Mouse (Mus musculus) hindbrain, embryonic 10.5 days (tissue): ENCODE results near the gene Clec16a. TPM values are rescaled to one million over a fixed set of nuclear protein-coding genes. Genes with fewer than 3 reads are reported as not detected.

Source experiments
- DNase-seq: peaks from one replicate; pipeline ENCODE4 v3.0.0-alpha.2; 2017; ENCODE audit warnings: low spot score
- H3K27ac ChIP-seq: fragments of 300-500 bp; sonication (generic); 2 replicates; pipeline ENCODE4 v1.5.1; 2016; ENCODE audit warnings: mild to moderate bottlenecking, moderate library complexity
- H3K27me3 ChIP-seq: fragments of 300-500 bp; sonication (generic); 2 replicates; pipeline ENCODE4 v1.6.1; 2016; ENCODE audit warnings: mild to moderate bottlenecking; ENCODE audit not compliant: poor library complexity, insufficient read depth, severe bottlenecking
- H3K36me3 ChIP-seq: fragments of 300-500 bp; sonication (generic); 2 replicates; pipeline ENCODE4 v1.6.1; 2016; ENCODE audit warnings: mild to moderate bottlenecking, moderate library complexity
- H3K4me1 ChIP-seq: fragments of 300-500 bp; sonication (generic); replicated peaks from 2 replicates; pipeline ENCODE4 v1.6.1; 2016; ENCODE audit warnings: mild to moderate bottlenecking
- H3K4me3 ChIP-seq: fragments of 300-500 bp; sonication (generic); 2 replicates; pipeline ENCODE4 v1.5.1; 2016; ENCODE audit warnings: mild to moderate bottlenecking, moderate library complexity
- H3K9me3 ChIP-seq: fragments of 300-500 bp; sonication (generic); 2 replicates; pipeline ENCODE4 v1.6.1; 2016; ENCODE audit warnings: mild to moderate bottlenecking, moderate library complexity
- WGBS: fragments of 180-500 bp; shearing (Covaris S2); methylation state at CpG from one replicate; pipeline ENCODE4 v1.1.7; 2016; 5-methylcytosine and 5-hydroxymethylcytosine counted together
- polyA plus RNA-seq: library from polyadenylated mRNA; unstranded; fragments of >200 nt; fragmentation: Nextera tagmentation; extraction: Ambion mirVana; gene quantifications from 2 replicates; pipeline ENCODE4 v1.2.1, GENCODE M21; 2016

The Clec16a gene
- polyA plus RNA-seq, 1 experiment from 2014 or later: 35.0 TPM

DNA sequence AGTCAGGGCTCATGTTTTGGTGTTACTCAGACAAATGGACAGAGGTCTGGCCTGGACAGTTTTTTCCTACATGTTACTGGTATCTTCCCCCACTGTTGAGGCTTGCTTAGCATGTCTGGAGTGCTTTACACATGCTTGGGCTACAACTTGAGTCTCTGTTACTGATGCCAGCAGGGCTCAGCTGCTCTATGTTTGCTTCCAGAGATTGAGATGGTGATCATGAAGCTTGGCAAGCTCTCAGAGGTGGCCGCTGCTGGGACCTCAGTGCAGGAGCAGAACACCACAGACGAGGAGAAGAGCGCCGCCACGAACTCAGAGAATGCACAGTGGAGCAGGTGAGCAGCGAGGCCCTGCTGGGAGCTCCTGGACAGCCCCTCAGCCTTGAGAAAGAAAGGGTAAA lies 65.7 kb downstream of the Clec16a start:
- H3K4me3 ChIP-seq: no peak overlapping the region
- H3K9me3 ChIP-seq: no peaks in the 10 kb centered on the region
- peaks cover 48% of the 10 kb centered on the region for H3K36me3 ChIP-seq
- 89% methylated on average over 6 of the region's 6 CpGs for WGBS
- no peak for DNase-seq
- H3K27me3 ChIP-seq: no peaks in the 10 kb centered on the region
- no peaks in the 10 kb centered on the region for H3K4me1 ChIP-seq
- no peak overlapping the region for H3K27ac ChIP-seq

DNA sequence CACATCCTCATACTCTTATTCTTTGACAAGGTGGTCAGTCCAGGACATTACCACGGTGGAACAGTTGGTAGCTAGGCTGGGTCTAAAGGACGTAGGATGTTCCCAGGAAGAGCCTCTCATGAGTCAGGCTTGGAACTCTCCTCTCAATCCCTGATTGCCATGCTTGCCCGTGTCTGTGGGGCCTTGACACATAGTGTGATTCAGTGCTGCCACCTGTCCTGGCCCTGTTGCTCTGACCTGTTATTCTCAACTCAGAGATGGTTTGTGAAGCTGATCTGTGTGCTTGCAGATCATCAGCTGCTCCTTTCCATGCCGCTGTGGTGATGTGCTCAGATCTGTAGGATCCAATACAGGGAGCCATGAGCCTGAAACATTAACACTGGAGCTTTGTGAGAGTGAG lies 66.2 kb downstream of the Clec16a start:
- no peaks in the 10 kb centered on the region for H3K9me3 ChIP-seq
- H3K27me3 ChIP-seq: no peaks in the 10 kb centered on the region
- no peak overlapping the region for H3K4me3 ChIP-seq
- DNase-seq: no peak
- H3K36me3 ChIP-seq: peaks cover 50% of the 10 kb centered on the region
- H3K27ac ChIP-seq: no peak overlapping the region
- H3K4me1 ChIP-seq: no peaks in the 10 kb centered on the region
- 86% methylated on average over 4 of the region's 4 CpGs for WGBS

DNA sequence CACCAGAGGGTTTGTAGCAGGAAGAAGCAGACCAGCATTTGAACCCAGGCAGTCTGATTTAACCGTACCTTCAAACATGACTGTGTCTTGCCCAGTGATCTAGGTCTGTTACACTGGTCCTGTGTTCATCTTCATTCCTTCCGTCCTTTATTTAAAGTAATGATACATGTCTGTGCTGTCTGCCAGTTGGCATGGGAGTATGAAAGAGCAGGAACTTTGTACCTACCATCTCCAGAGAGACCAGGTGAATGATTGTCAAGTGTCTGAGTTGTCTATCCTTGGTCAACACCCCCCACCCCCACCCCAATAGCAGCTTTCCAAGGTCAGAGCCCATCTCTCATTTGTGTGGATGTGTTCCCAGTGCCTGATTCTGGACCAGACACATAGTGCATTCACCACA lies 68.9 kb downstream of the Clec16a start:
- 96% methylated on average over 2 of the region's 2 CpGs for WGBS
- DNase-seq: no peak

DNA sequence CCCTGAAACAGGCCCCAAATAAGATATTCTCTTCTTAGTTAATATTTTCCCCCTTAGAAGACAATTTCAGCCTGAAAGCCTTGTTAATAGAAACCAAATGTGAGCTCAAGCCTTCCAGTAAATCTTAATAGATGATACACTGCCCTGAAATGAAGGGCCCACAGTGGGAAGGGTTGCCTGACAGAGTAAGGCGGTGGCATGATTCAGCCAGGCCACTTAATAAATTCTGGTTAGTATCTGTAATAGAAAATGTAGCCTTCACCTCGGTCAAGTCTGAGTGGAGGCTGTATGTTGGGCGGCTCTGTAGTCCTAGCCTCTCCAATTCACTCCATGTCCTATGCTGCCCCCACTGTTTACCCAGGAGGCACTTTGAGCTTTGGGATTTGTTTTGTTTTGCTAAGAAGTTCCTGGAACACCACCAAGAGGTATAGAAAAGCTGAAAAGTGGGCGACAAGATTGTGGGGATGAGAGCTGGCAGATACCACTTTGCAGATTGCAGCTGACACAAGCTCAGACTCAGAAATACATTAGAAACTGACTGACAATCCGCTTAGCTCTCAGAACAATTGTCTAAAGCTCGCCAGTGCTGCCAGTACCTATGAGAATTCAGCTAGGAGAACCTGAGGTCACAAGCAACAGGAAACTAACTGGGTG lies 75.9 kb downstream of the Clec16a start:
- no peak overlapping the region for H3K4me3 ChIP-seq
- no peak overlapping the region for H3K27ac ChIP-seq
- 0 out of 2 replicates have a peak, but pooled peaks cover 4% of the 10 kb centered on the region for H3K4me1 ChIP-seq
- WGBS: 69% methylated on average over 6 of the region's 6 CpGs
- no peaks in the 10 kb centered on the region for H3K27me3 ChIP-seq
- DNase-seq: no peak
- H3K9me3 ChIP-seq: no peaks in the 10 kb centered on the region
- peaks cover 16% of the 10 kb centered on the region for H3K36me3 ChIP-seq

More for the DNA sequence above, 68.9 kb downstream of the Clec16a start:
- no peaks in the 10 kb centered on the region for H3K4me1 ChIP-seq
- no peaks in the 10 kb centered on the region for H3K27me3 ChIP-seq
- no peak overlapping the region for H3K4me3 ChIP-seq
- no peaks in the 10 kb centered on the region for H3K9me3 ChIP-seq
- H3K36me3 ChIP-seq: peaks cover 42% of the 10 kb centered on the region
- no peak overlapping the region for H3K27ac ChIP-seq

DNA sequence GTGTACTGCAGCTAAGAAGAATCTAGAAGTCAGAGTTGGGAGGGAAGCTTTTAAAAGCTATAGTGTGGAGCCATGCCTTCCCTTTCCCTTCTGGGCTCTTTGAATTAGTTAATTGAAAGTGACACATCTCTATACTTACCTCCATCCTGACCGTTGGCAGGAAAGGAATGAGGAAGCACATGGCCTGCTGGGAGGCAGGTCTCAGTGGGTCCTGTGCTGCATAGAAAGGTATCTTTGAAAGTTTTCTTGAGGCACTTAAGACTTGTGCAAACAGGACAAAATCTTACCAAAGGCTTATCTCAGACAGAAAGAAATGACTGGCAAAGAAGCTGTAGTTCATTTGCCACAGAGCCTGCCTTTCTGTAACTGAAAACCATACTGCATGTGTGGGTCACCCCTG lies 76.6 kb downstream of the Clec16a start:
- DNase-seq: no peak
- no peak overlapping the region for H3K4me3 ChIP-seq
- H3K9me3 ChIP-seq: no peaks in the 10 kb centered on the region
- 79% methylated on average over 1 of the region's 1 CpGs for WGBS
- peaks cover 14% of the 10 kb centered on the region; the same call in 1 of the 2 replicates for H3K36me3 ChIP-seq
- H3K4me1 ChIP-seq: 0 out of 2 replicates have a peak, but pooled peaks cover 4% of the 10 kb centered on the region
- no peak overlapping the region for H3K27ac ChIP-seq
- H3K27me3 ChIP-seq: no peaks in the 10 kb centered on the region

DNA sequence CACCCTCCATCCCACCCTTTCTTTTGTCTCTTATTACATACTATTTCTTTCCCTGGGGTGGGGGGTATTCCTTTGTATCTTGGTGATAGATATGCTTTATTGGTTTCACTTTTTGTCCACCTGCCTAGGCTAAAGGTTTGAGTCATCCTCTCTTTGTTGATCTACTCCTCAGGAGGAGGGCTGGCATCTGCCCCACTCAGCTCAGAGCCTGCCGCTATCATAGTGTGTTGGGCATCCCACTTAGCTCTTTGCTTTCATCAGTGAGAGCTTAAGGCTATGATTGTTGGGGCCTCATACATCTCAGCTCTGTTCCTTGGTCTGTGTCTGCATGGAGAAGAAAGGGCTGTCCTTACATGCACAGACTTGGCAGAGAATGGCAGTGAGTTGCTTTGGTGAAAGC lies 81.0 kb downstream of the Clec16a start:
- Histone ChIP-seq H3K27ac (no peak overlapping the region), H3K9me3 (no peaks in the 10 kb centered on the region), H3K27me3 (no peaks in the 10 kb centered on the region), H3K4me3 (no peak overlapping the region), H3K4me1 (0 out of 2 replicates have a peak, but pooled peaks cover under 1% of the 10 kb centered on the region), H3K36me3 (peaks cover 34% of the 10 kb centered on the region)
- WGBS: 90% methylated on average over 1 of the region's 1 CpGs
- no peak for DNase-seq

DNA sequence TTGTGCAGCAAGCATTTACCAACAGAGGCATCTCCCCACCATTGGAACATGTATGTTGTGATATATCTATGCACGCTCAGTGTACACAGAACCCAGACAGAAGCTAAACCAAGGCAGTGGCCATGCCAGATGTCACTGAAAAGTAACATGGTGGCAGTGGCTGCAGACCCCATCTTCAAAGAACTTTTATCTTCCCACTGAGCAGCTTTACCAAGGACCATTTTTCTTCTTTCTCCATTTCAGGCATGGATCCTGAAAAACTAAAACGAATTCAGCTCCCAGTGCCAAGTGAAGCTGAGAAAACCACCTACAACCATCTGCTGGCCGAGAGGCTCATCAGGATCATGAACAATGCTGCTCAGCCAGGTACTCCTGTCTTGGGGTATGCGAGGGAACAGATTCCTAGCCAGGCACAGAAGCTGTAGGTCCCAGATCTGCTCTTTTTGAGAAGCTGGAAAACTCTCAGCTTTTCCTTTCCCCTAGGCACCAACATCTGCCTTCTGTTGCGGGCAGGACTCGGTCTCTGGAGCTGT lies 82.1 kb downstream of the Clec16a start:
- Histone ChIP-seq H3K4me1 (no peaks in the 10 kb centered on the region), H3K4me3 (no peak overlapping the region), H3K27me3 (no peaks in the 10 kb centered on the region), H3K36me3 (peaks cover 34% of the 10 kb centered on the region), H3K27ac (no peak overlapping the region), H3K9me3 (no peaks in the 10 kb centered on the region)
- WGBS: 90% methylated on average over 6 of the region's 6 CpGs
- no peak for DNase-seq

DNA sequence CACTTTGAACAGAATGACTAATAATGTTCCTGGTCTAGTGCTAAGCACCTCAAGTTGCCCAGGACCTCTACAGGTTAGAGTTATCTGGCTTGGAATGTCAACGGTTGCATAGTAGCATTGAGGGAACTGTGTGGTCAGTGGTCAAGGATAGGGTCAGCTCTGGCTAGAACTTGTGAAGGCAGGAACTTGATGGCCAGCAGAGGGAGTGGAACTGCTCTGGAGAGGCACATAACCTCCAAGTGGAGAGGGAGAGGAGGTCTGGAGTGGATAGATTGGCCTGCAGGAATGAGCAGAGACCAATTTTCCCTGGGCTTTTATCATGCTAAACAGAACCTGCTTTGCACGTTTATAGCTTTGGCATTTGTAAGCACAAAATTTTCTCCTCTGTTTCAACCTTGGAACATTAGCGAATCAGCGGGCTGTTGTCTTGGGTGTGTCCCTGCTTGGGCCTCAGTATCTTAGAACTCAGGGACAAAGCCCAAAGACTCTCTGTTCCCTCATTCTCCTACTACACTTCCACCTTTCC lies 83.0 kb downstream of the Clec16a start:
- 88% methylated on average over 4 of the region's 4 CpGs for WGBS
- Histone ChIP-seq H3K27me3 (no peaks in the 10 kb centered on the region), H3K4me3 (no peak overlapping the region), H3K36me3 (peaks cover 34% of the 10 kb centered on the region), H3K27ac (no peak overlapping the region), H3K9me3 (no peaks in the 10 kb centered on the region), H3K4me1 (no peaks in the 10 kb centered on the region)
- no peak for DNase-seq

DNA sequence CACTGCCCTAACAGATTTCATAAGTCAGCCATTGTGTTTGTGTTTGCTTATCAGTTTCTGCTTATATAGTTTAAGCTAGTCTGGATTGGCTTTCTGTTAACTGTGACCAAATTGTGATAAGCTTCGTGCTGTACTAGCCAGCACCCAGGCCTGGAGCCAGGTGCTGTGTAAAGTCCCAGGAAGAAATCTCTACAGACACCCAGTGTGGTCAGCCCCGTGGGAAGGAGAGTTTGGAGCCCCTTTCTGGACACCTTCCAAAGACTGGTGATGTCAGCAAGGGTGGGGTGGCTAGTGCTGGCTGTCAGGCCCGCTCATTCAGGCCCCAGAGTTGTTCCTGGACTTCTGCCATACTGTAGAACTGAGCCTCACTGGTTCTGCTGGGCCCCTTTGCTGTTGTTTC lies 83.8 kb downstream of the Clec16a start:
- no peak overlapping the region for H3K27ac ChIP-seq
- peaks cover 3% of the 10 kb centered on the region; the same call in 1 of the 2 replicates for H3K4me1 ChIP-seq
- H3K27me3 ChIP-seq: no peaks in the 10 kb centered on the region
- no peak for DNase-seq
- no peak overlapping the region for H3K4me3 ChIP-seq
- H3K36me3 ChIP-seq: peaks cover 34% of the 10 kb centered on the region
- WGBS: 82% methylated on average over 3 of the region's 3 CpGs
- H3K9me3 ChIP-seq: no peaks in the 10 kb centered on the region

DNA sequence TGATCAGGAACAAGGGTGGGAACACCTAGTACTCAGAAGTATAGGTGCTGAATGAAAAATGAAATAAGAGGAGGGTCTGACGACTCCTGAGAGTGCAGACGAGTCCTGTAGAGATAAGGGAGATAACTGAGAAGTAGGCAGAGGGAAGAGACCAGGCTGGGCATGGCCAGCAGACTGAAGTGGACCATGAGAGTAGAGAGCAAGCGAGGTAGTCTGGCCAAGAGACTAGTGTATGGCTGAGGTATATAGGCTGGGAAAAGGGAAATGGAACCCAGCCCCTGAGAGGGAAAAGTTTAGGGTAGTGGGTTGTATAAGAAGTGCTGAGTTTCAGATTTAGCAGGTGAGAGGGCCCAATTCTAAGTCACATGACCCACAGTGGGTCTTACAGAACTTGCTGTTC lies 84.2 kb downstream of the Clec16a start:
- DNase-seq: no peak
- Histone ChIP-seq H3K27me3 (no peaks in the 10 kb centered on the region), H3K9me3 (no peaks in the 10 kb centered on the region), H3K36me3 (peaks cover 34% of the 10 kb centered on the region), H3K4me1 (peaks cover 4% of the 10 kb centered on the region; the same call in 1 of the 2 replicates), H3K4me3 (no peak overlapping the region), H3K27ac (no peak overlapping the region)
- WGBS: 89% methylated on average over 3 of the region's 3 CpGs

DNA sequence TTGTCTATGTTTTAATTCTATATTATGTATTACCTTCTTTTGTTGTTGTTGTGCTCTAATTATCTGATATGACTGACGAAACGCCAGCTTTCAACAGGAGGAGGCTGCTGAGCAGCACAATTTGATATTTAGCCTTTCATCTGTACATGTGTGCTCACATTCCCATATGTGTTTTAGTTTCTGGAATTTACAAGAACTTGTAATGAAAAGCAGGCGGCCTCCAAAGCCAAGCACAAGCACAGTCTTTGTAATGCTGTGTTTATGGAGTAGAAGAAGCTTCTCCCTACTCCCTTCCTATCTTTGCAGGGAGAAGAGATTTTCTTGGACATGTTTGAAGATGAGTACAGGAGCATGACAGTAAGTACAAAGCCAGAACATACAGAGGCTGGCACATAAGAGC lies 89.8 kb downstream of the Clec16a start:
- Histone ChIP-seq H3K4me1 (peaks cover 19% of the 10 kb centered on the region), H3K4me3 (no peak overlapping the region), H3K27me3 (no peaks in the 10 kb centered on the region), H3K27ac (no peak overlapping the region), H3K9me3 (no peaks in the 10 kb centered on the region), H3K36me3 (peaks cover 10% of the 10 kb centered on the region)
- no peak for DNase-seq
- WGBS: 79% methylated on average over 3 of the region's 3 CpGs

DNA sequence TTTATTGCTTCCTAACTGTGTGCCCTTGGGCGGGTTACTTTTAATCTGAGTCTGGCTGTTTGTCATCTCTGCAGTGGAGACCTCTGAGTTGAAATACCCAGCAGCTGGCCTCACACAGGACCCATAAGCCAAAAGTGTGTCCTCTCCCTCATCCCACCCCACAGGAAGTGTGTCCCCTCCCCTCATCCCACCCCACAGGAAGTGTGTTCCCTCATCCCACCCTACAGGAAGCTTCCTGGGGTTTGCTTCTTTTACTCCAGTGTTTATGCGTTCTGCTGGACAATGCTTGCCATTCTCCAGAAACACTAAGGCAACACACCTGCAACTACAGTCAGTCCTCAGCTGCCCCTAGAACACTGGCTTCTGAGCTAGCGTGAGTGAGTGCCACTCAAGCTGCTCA lies 92.8 kb downstream of the Clec16a start:
- H3K27me3 ChIP-seq: no peaks in the 10 kb centered on the region
- no peak for DNase-seq
- H3K27ac ChIP-seq: 0 out of 2 replicates have a peak overlapping the region, but pooled peaks have one; percentile 41
- H3K36me3 ChIP-seq: no peaks in the 10 kb centered on the region
- no peak overlapping the region for H3K4me3 ChIP-seq
- 62% methylated on average over 3 of the region's 3 CpGs for WGBS
- peaks cover 19% of the 10 kb centered on the region for H3K4me1 ChIP-seq
- H3K9me3 ChIP-seq: no peaks in the 10 kb centered on the region

DNA sequence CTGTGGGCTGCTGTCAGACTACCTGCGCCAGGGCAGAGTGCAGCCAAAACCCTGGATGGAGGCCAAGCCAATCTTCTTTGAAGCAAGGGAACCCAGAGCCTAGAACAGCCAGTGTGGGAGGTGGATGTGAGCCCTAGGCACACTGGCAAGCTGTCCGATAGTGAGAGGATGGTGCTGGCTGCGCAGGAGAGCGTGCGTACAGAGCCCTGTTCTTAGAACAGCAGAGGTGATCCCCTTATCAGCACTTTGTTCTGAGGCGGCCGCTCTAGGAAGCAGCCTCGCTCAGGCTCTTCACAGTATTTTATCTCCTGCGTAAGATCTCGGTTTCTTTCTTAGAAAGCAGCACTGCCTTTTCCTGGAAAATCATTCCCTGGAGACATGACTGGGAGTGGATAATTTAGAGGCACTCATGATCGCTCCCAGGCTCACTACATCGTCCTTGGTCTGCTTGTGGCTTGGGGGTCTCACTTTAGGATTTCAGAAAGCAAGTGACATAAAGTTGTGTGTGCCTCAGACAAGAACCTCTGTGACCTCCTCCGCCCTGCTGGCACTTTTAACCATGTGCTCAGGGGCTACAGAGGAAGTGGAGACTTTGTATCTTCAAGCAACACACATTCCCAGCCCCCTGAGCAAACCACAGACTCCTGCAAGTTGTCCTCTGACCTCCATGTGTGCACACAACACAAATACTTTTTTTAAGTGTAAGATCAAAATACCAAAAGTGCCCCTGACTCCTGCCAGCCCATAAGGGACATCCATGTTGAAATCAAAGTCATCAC lies 94.2 kb downstream of the Clec16a start:
- H3K9me3 ChIP-seq: no peaks in the 10 kb centered on the region
- H3K4me3 ChIP-seq: no peak overlapping the region
- DNase-seq: no peak
- peaks cover 15% of the 10 kb centered on the region for H3K4me1 ChIP-seq
- H3K27ac ChIP-seq: no peak overlapping the region
- H3K36me3 ChIP-seq: no peaks in the 10 kb centered on the region
- no peaks in the 10 kb centered on the region for H3K27me3 ChIP-seq
- 85% methylated on average over 13 of the region's 13 CpGs for WGBS
